Mouse (Mus musculus) forebrain, postnatal 0 days (tissue): ENCODE results near the gene Dyx1c1. TPM values are rescaled to one million over a fixed set of nuclear protein-coding genes. Genes with fewer than 3 reads are reported as not detected.

Experiments used
- ATAC-seq: fragments of 200-750 bp; cut with Nextera tagmentation; 2 replicates; pipeline ENCODE4 v1.8.0; 2017; ENCODE audit warnings: mild to moderate bottlenecking, moderate library complexity
- DNase-seq: peaks from one replicate; pipeline ENCODE4 v3.0.0-alpha.2; 2015
- H3K27ac ChIP-seq: fragments of 300-500 bp; sonication (generic); 2 replicates; pipeline ENCODE4 v1.5.1; 2014; ENCODE audit warnings: low read depth, mild to moderate bottlenecking, antibody characterized with exemption, low read length, moderate library complexity, mixed read lengths
- H3K27me3 ChIP-seq: fragments of 300-500 bp; sonication (generic); 2 replicates; pipeline ENCODE4 v1.6.1; 2014; ENCODE audit warnings: mild to moderate bottlenecking, low read length, mixed read lengths; ENCODE audit not compliant: insufficient read depth
- H3K36me3 ChIP-seq: fragments of 300-500 bp; sonication (generic); 2 replicates; pipeline ENCODE4 v1.6.1; 2014; ENCODE audit warnings: mild to moderate bottlenecking, moderate library complexity; ENCODE audit not compliant: insufficient read depth
- H3K4me1 ChIP-seq: fragments of 300-500 bp; sonication (generic); 2 replicates; pipeline ENCODE4 v1.6.1; 2014; ENCODE audit warnings: antibody characterized with exemption; ENCODE audit not compliant: insufficient read depth
- H3K4me2 ChIP-seq: fragments of 300-500 bp; sonication (generic); 2 replicates; pipeline ENCODE4 v1.6.1; 2014; ENCODE audit warnings: low read depth, mild to moderate bottlenecking, moderate library complexity
- H3K4me3 ChIP-seq: fragments of 300-500 bp; sonication (generic); 2 replicates; pipeline ENCODE4 v1.5.1; 2014; ENCODE audit warnings: low read depth, low read length, mixed read lengths
- H3K9ac ChIP-seq: fragments of 300-500 bp; sonication (generic); 2 replicates; pipeline ENCODE4 v1.6.1; 2014; ENCODE audit warnings: mild to moderate bottlenecking
- H3K9me3 ChIP-seq: fragments of 300-500 bp; sonication (generic); 2 replicates; pipeline ENCODE4 v1.6.1; 2016; ENCODE audit warnings: low read length
- CTCF ChIP-seq: sonication (generic); IDR thresholded peaks from 2 replicates; pipeline ENCODE4 v1.5.1; 2016; ENCODE audit warnings: antibody characterized with exemption, control low read depth, low read depth
- WGBS: fragments of 180-500 bp; shearing (Covaris S2); extraction: QIAGEN DNeasy Blood & Tissue Kit; methylation state at CpG from one replicate; pipeline ENCODE4 v1.1.7; 2014; 5-methylcytosine and 5-hydroxymethylcytosine counted together
- microRNA-seq, 2 experiments: library from miRNA; unstranded; fragments of <30 nt; microRNA quantifications; one replicate each; pipeline ENCODE4; 2016
- polyA plus RNA-seq: library from polyadenylated mRNA; unstranded; fragments of >200 nt; fragmentation: Nextera tagmentation; extraction: Ambion mirVana; gene quantifications from 2 replicates; pipeline ENCODE4 v1.2.1, GENCODE M21; 2015
- total RNA-seq: library from RNA; depleted of rRNA; stranded (reverse); fragments of >200 nt; gene quantifications from 2 replicates; pipeline ENCODE4 v1.2.3, GENCODE M21; 2014; rRNA removed

Dyx1c1 gene
- total and polyA plus RNA-seq, 2 experiments from 2014 or later, result 2.9 to 3.2 TPM

- H3K4me1 ChIP-seq, result no peaks in the 10 kb centered on the region
- WGBS, result 97% methylated on average over 5 of the region's 5 CpGs
- H3K9ac ChIP-seq, result no peak overlapping the region
- TF ChIP-seq CTCF, result no peak
- H3K4me2 ChIP-seq, result no peak overlapping the region
- H3K27me3 ChIP-seq, result no peaks in the 10 kb centered on the region
- no peak overlapping the region for H3K4me3 ChIP-seq
- DNase-seq (no peak), ATAC-seq (no peak)
- H3K9me3 ChIP-seq, result no peaks in the 10 kb centered on the region
- no peak overlapping the region for H3K27ac ChIP-seq
- H3K36me3 ChIP-seq, result peaks cover 51% of the 10 kb centered on the region
Measured at GRCm38 (mm10) chr9:73020566-73021097, 62.0 kb downstream of the Dyx1c1 start.

Small RNAs within 50 kb of the gene (microRNA-seq; reads per million reads assigned to microRNA genes)
- 0 reads per million in 2 experiments for gene Gm27353

Other genes starting within 250 kb of the Dyx1c1 start
- 0.62 and 0.76 TPM in 2 replicates for gene Prtg, start 151.9 kb upstream of the Dyx1c1 start, total RNA-seq
- 0.11 and 0.18 TPM in 2 replicates for gene Prtg, start 151.9 kb upstream of the Dyx1c1 start, polyA plus RNA-seq
- gene Pygo1, start 33.1 kb upstream of the Dyx1c1 start, total RNA-seq, result 34.6 and 41.7 TPM in 2 replicates
- gene Pygo1, start 33.1 kb upstream of the Dyx1c1 start, polyA plus RNA-seq, result 5.7 and 9.6 TPM in 2 replicates
- 0.10 TPM in 1 of 2 replicates, not detected in the other for gene Gm44503, start 67 bp downstream of the Dyx1c1 start, total RNA-seq
- not detected in 2 replicates for gene Gm44503, start 67 bp downstream of the Dyx1c1 start, polyA plus RNA-seq
- 24.7 and 26.8 TPM in 2 replicates for gene Ccpg1os, start 26.6 kb downstream of the Dyx1c1 start, total RNA-seq
- 18.8 and 22.7 TPM in 2 replicates for gene Ccpg1os, start 26.6 kb downstream of the Dyx1c1 start, polyA plus RNA-seq
- 31.0 and 31.9 TPM in 2 replicates for gene Ccpg1, start 26.6 kb downstream of the Dyx1c1 start, total RNA-seq
- 29.8 and 42.5 TPM in 2 replicates for gene Ccpg1, start 26.6 kb downstream of the Dyx1c1 start, polyA plus RNA-seq
- 8.2 and 10.3 TPM in 2 replicates for gene Pigb, start 81.6 kb downstream of the Dyx1c1 start, total RNA-seq
- 7.8 and 10.0 TPM in 2 replicates for gene Pigb, start 81.6 kb downstream of the Dyx1c1 start, polyA plus RNA-seq
- gene Rab27a, start 86.1 kb downstream of the Dyx1c1 start, total RNA-seq, result 3.9 and 5.6 TPM in 2 replicates
- 1.1 and 2.3 TPM in 2 replicates for gene Rab27a, start 86.1 kb downstream of the Dyx1c1 start, polyA plus RNA-seq
- gene Khdc3, start 143.1 kb downstream of the Dyx1c1 start, total RNA-seq, result 1.1 TPM in 1 of 2 replicates, not detected in the other
- gene Khdc3, start 143.1 kb downstream of the Dyx1c1 start, polyA plus RNA-seq, result 0.08 TPM in 1 of 2 replicates, not detected in the other
- gene Gm20509, start 143.7 kb downstream of the Dyx1c1 start, total RNA-seq, result not detected in 2 replicates
- gene Gm20509, start 143.7 kb downstream of the Dyx1c1 start, polyA plus RNA-seq, result not detected in 2 replicates
- 88.2 and 99.1 TPM in 2 replicates for gene Rsl24d1, start 154.6 kb downstream of the Dyx1c1 start, total RNA-seq
- gene Rsl24d1, start 154.6 kb downstream of the Dyx1c1 start, polyA plus RNA-seq, result 115 and 119 TPM in 2 replicates